Mouse (Mus musculus) layer of hippocampus, postnatal 36 days (tissue): Measurements from ENCODE around the gene Rnf44. TPM values are rescaled to one million over a fixed set of nuclear protein-coding genes. Genes with fewer than 3 reads are reported as not detected.

Experiments used
- DNase-seq, 2 experiments: peaks; one replicate each; pipeline ENCODE4 v3.0.0; 2022
- total RNA-seq, 2 experiments: library from RNA; stranded (reverse); gene quantifications; 2 replicates each; pipeline ENCODE4 v1.2.3; 2021

Gene Rnf44
- total RNA-seq, result 100 to 1,000 TPM; 157 to 161 TPM

- peak; percentile 99 to 100 for DNase-seq
These were observed at the start of gene Rnf44 for GRCm38 (mm10) chr13:54693558-54694347. Rnf44 (minus strand) TSS chr13:54693907.

- DNase-seq, result no peak
These were observed 44.5 kb upstream of the Rnf44 start for GRCm38 (mm10) chr13:54738213-54738601.

DNA sequence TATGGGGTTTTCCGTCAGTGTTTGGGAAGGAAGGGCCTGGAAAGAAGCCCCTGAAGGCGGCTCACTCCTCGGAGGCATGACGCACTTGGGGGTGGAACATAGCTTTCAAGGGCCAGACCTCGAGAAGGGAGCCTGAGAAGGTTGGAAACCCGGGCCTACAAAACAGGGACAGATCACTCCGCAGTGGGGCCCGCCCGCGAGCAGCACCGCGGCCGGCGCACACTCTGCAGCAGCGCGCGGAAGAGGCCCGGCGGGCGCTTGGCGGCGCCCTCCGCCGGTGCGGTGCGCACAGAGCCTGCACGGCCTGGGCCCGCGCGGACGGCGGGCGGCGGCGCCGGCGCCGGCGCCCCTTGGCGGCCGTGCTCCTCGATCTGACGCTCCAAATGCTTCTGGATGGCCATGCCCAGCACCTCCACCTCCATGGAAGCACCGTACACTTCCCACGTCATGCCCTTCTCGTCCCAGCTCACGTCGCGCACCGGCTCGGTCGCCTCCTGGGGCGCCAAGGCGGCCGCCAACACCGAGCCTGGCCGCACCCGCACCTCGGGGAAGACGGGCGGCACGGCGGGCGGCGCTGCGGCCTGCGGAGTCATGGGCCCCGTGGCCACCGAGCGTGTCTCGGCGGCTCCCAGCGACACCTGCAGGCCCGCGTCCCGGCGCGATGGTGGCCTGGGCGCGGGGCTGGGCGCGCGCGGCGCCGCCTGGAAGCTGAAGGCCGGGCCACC lies 43.9 kb upstream of the Rnf44 start:
- no peak for DNase-seq

DNA sequence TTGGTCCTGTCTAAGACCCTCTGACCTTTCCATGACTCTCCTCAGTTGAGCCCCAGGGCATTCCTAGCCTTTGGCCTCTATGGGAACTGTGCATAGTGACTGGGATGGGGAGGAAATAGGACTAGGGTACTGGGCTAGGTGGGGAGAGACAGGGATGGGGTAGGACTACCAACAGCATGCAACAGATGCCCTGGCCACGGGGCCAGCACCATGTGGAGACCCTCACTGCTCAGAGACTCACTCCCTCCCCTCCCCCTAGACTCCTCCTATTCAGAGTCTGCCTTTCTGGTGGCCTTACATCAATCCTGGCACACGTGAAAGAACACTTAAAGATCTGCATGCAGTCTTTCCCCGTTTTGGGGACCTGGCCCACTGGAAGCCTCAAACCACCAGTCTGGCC lies 43.2 kb upstream of the Rnf44 start:
- no peak for DNase-seq

DNA sequence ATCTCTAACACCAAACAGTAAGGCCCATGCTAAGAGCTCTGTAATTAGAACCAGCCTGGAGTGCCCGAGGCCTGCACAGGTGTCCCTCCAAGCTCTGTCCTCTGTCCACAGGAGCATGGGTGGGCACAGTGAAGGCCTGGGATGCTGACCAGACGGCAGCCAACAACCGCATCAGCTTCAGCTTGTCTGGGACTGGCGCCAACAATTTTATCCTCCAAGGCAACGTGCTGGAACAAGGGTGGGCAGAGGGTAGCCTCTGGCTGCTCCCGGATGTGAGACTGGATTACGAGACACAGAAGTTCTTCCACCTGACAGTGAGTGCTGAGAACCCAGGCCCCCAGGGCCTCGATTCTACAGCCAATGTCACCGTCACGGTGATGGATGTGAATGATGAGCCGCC lies 32.4 kb upstream of the Rnf44 start:
- no peak for DNase-seq

DNA sequence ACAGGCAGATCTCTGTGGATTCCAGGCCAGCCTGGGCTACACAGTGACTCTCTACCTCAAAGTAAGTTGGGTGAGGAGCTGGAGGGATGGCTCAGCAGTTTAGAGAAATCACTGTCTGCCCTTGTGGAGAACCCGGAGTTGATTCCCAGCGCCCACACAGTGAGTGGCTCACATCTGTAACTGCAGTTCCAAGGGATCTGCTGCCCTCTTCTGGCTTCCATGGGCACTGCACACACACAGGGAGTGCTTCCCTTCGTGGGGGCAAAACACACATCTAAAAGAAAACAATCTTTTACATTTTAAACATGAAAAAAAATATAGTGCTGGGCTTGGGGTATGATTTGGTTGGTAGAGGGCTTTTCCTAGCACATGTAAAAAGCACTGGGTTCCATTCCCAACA lies 29.4 kb upstream of the Rnf44 start:
- DNase-seq, result no peak

DNA sequence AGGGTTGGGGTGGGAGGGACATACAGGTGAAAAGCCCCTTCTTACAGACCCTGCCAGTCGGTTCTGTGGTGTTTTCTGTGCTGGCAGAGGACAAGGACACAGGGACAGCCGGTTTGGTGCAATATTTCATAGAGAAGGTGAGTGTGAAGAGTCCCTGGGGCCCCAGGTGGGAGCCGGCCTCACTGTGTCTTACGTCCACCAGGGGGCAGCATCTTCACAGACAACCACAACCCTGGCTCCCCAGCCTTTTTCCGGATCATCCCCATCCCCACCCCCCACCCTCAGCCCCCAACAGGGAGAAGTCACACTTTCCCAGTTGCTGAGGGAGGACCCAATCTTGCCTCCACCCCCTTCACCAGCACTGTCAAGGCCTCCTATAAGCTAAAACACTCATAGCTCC lies 23.2 kb upstream of the Rnf44 start:
- DNase-seq, result peak; percentile 49 to 58

- no peak for DNase-seq
These were observed 21.3 kb upstream of the Rnf44 start for GRCm38 (mm10) chr13:54714996-54715395.

- DNase-seq, result no peak
These were observed 20.7 kb upstream of the Rnf44 start for GRCm38 (mm10) chr13:54714393-54714792.

- no peak for DNase-seq
These were observed 17.2 kb upstream of the Rnf44 start for GRCm38 (mm10) chr13:54710866-54711265.

- DNase-seq, result no peak
These were observed 11.2 kb upstream of the Rnf44 start for GRCm38 (mm10) chr13:54704890-54705289.

DNA sequence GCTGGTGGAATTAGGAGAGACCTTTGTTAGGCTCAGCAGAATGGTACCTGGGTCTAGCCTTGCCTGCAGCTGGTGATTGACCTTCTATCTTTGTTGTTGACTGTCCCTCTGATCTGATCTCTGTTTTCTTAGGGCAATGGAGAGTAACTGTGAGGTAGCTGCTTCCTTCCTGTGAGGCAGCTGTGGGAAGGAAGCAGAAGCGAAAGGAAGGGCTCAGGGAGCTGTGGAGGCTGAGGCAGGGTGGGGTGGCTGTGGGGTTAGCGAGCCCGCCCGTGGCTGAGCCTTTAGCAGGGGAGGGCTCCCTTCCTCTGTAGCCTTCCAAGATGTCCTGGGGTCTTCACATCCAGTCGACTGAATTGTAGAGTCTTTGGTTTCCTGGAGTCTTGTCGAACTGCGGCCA lies 8.8 kb upstream of the Rnf44 start:
- DNase-seq, result no peak

- DNase-seq, result no peak
These were observed 7.5 kb upstream of the Rnf44 start, which contains the start of gene Cdhr2 for GRCm38 (mm10) chr13:54701243-54701642. Cdhr2 (plus strand) TSS chr13:54701461.

DNA sequence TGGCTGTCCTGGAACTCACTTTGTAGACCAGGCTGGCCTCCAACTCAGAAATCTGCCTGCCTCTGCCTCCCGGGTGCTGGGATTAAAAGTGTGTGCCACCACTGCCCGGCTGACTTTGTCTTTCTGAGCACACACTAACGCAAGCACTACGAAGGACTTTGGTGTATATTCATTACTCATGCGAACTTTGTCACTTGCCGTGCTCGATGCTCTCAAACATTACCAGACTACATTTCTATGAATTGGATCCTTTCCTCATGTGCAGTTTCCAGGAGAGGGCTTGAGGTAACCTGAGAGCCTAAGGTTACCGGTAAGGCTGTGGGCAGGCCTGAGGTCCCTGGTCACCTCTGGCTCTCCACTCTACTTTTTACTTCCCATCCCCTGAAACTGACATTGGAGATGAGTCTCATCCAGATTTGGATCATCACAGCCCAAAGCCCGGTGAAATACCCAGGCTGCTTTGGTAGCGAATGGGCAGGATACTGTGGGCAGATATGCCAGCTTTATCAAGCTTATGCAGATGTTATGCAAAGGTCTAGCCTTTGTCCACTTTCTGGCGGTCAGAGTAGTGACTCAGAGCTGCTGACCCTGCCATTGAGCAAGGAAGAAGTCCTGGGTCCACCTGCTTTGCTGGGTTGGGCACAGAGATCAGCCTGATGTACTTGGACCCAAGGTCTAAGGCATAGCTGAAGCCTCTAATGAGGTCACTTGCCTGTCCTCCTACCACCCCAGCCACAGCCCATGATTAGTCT lies 1.9 kb upstream of the Rnf44 start:
- no peak for DNase-seq

DNA sequence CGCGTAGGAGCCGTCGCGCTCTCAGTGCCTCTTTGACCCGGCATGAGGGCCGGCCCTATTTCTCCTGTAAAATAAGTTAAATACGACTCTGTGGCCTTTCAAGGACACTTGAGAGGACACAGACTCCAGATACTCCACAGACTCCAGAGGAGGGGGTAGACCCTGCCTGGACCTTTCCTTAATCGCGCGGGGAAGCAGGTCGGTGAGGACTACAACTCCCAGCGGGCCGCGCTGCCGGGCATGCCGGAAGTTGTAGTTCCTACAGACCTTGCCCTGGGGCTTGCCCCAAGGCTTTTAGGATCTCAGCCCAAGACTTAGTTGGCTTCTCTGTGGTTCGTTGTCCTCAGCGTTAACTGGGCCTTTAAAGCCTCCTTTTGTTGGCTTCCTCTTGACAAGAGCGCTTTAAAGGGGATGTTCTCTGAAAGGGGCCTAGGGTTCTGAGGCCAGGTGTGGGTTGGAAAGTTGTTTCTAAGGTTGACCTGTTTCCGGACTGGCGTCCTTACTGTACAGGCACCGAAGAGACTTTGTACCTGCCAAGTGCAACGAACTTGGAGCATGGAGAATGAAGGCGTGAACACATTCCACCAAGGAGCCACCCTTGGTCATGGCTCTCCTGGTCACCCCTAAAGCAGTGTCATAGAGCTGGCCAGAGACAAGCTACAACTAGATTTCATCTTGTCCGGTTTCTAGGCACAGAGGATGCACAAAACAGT lies 797 bp upstream of the Rnf44 start:
- DNase-seq, result no peak

- DNase-seq, result no peak
These were observed 773 bp downstream of the Rnf44 start for GRCm38 (mm10) chr13:54692711-54693557.

GRCm38 (mm10) chr13:54691737-54692136 lies 2.0 kb downstream of the Rnf44 start:
- DNase-seq, result no peak

- DNase-seq, result no peak
These were observed 3.5 kb downstream of the Rnf44 start for GRCm38 (mm10) chr13:54690151-54690740.

DNA sequence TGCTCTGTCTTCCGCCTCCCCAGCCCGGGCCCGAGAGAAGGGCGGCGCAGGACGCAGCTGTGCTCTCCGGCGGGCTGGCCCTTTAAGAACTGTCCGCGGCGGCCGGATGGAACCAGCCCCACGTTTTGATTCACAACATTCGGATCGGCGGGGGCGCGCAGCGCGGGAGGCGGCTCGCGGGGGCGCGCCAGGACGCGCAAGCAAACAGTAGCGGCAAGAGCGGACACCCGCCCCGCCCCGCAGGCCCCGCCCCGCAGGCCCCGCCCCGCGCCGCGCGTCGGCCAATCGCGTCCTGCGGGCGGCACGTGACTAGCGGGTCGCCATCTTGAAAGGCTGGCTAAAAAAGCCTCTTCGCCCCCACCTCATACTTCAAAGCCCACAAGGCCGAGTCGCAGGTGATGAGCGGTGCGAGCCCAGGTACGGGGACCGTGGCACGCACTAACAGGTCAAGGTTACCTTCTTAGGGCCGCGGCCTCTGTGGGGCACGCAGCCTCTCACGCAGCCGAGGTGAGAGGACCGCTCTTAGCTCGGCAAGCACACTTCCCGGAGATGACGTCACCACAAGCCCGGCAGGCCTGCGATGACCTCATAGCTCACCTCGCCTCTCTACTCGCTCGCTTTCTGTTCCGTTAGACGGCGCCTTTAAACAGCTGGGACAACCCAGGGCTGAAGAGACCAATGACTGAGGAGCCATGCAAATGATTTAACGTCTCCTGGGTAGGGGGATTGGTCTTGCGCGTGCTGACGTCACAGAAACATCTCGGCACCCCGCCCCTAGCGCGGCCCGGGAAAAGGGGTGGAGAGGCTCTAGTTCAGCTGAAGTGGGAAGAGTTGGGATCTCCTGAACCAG lies 5.9 kb downstream of the Rnf44 start:
- DNase-seq, result peak; percentile 97 to 98

GRCm38 (mm10) chr13:54687096-54687495 lies 6.6 kb downstream of the Rnf44 start:
- peak; percentile 73 to 76 for DNase-seq
